Mouse (Mus musculus) thymus, adult 2 months (tissue): ENCODE results near the gene Tshz2. TPM values are rescaled to one million over a fixed set of nuclear protein-coding genes. Genes with fewer than 3 reads are reported as not detected.

ENCODE experiments used
- DNase-seq: peaks from one replicate; pipeline ENCODE4 v3.0.0; 2021
- H3K27ac ChIP-seq: fragments of 200-500 bp; 2 replicates; pipeline ENCODE4 v1.5.1; 2012; ENCODE audit warnings: low read length, control low read depth; ENCODE audit not compliant: control insufficient read depth, insufficient read depth
- H3K27me3 ChIP-seq: fragments of 200-500 bp; 2 replicates; pipeline ENCODE4 v1.6.1; 2012; ENCODE audit warnings: mild to moderate bottlenecking, low read length, moderate library complexity, mixed read lengths; ENCODE audit not compliant: control insufficient read depth, insufficient read depth
- H3K36me3 ChIP-seq: fragments of 200-500 bp; 2 replicates; pipeline ENCODE4 v1.6.1; 2012; ENCODE audit warnings: mild to moderate bottlenecking, low read length, moderate library complexity; ENCODE audit not compliant: control insufficient read depth, insufficient read depth
- H3K4me1 ChIP-seq: fragments of 200-500 bp; replicated peaks from 2 replicates; pipeline ENCODE4 v1.6.1; 2012; ENCODE audit warnings: low read length; ENCODE audit not compliant: control insufficient read depth, insufficient read depth
- H3K4me3 ChIP-seq: fragments of 200-500 bp; 2 replicates; pipeline ENCODE4 v1.5.1; 2012; ENCODE audit warnings: mild to moderate bottlenecking, low read length, control low read depth, moderate library complexity; ENCODE audit not compliant: control insufficient read depth, insufficient read depth
- CTCF ChIP-seq: fragments of 200-500 bp; IDR thresholded peaks from 2 replicates; pipeline ENCODE4 v1.5.1; 2012; ENCODE audit warnings: mild to moderate bottlenecking, control low read depth, low read length, moderate library complexity, borderline replicate concordance; ENCODE audit not compliant: control insufficient read depth, poor library complexity, insufficient read depth; ENCODE audit errors: extremely low read depth
- POLR2A ChIP-seq: fragments of 200-500 bp; IDR thresholded peaks from 2 replicates; pipeline ENCODE4 v1.6.1; 2012; ENCODE audit warnings: mild to moderate bottlenecking, low read length, control low read depth, moderate library complexity; ENCODE audit not compliant: control insufficient read depth, poor library complexity, insufficient read depth; ENCODE audit errors: extremely low read depth
- WGBS: fragments of 180-500 bp; shearing (Covaris S2); methylation state at CpG from one replicate; pipeline ENCODE4 v1.1.7; 2018; 5-methylcytosine and 5-hydroxymethylcytosine counted together
- polyA plus RNA-seq: library from polyadenylated mRNA; depleted of rRNA; stranded (reverse); fragments of >200 nt; gene quantifications from 2 replicates; pipeline ENCODE4 v1.2.3, GENCODE M21; 2012

The Tshz2 gene
- polyA plus RNA-seq, 1 experiment: 2.5 TPM

GRCm38 (mm10) chr2:169723645-169724462 is 91.0 kb downstream of the Tshz2 start:
- Histone ChIP-seq H3K27me3 (no peaks in the 10 kb centered on the region), H3K27ac (no peak overlapping the region), H3K36me3 (no peaks in the 10 kb centered on the region), H3K4me3 (no peak overlapping the region), H3K4me1 (0 out of 2 replicates have a peak, but pooled peaks cover 4% of the 10 kb centered on the region)
- 65% methylated on average over 24 of the region's 24 CpGs for WGBS
- DNase-seq: no peak
- no peak for TF ChIP-seq POLR2A
- TF ChIP-seq CTCF: no peak

- Histone ChIP-seq H3K27me3 (no peaks in the 10 kb centered on the region), H3K27ac (no peak overlapping the region), H3K4me3 (no peak overlapping the region), H3K4me1 (0 out of 2 replicates have a peak, but pooled peaks cover 4% of the 10 kb centered on the region), H3K36me3 (no peaks in the 10 kb centered on the region)
- no peak for DNase-seq
- TF ChIP-seq CTCF (no peak), POLR2A (no peak)
- 92% methylated on average over 16 of the region's 16 CpGs for WGBS
These were observed 96.0 kb downstream of the Tshz2 start for GRCm38 (mm10) chr2:169728651-169729280.

- Histone ChIP-seq H3K4me1 (no peaks in the 10 kb centered on the region; the same call in 1 of the 2 replicates), H3K4me3 (no peak overlapping the region), H3K27me3 (no peaks in the 10 kb centered on the region), H3K27ac (no peak overlapping the region), H3K36me3 (no peaks in the 10 kb centered on the region)
- DNase-seq: no peak
- TF ChIP-seq CTCF (no peak), POLR2A (no peak)
- 93% methylated on average over 7 of the region's 7 CpGs for WGBS
These were observed 97.8 kb downstream of the Tshz2 start for GRCm38 (mm10) chr2:169730551-169730996.

- H3K4me3 ChIP-seq: no peak overlapping the region
These were observed 101.2 kb downstream of the Tshz2 start for GRCm38 (mm10) chr2:169734053-169734452.

GRCm38 (mm10) chr2:169735475-169736406 is 102.9 kb downstream of the Tshz2 start:
- 69% methylated on average over 26 of the region's 26 CpGs for WGBS
- Histone ChIP-seq H3K27me3 (no peaks in the 10 kb centered on the region), H3K27ac (no peak overlapping the region), H3K4me3 (no peak overlapping the region), H3K36me3 (no peaks in the 10 kb centered on the region), H3K4me1 (no peaks in the 10 kb centered on the region; the same call in 1 of the 2 replicates)
- no peak for TF ChIP-seq CTCF
- no peak for TF ChIP-seq POLR2A
- no peak for DNase-seq

More at GRCm38 (mm10) chr2:169734053-169734452, 101.2 kb downstream of the Tshz2 start:
- TF ChIP-seq POLR2A: no peak
- no peak for TF ChIP-seq CTCF
- H3K36me3 ChIP-seq: no peaks in the 10 kb centered on the region
- H3K27ac ChIP-seq: no peak overlapping the region
- 90% methylated on average over 7 of the region's 7 CpGs for WGBS
- no peaks in the 10 kb centered on the region; the same call in 1 of the 2 replicates for H3K4me1 ChIP-seq
- no peak for DNase-seq
- no peaks in the 10 kb centered on the region for H3K27me3 ChIP-seq

- Histone ChIP-seq H3K27ac (no peak overlapping the region), H3K27me3 (no peaks in the 10 kb centered on the region), H3K36me3 (no peaks in the 10 kb centered on the region), H3K4me1 (no peaks in the 10 kb centered on the region), H3K4me3 (no peak overlapping the region)
- TF ChIP-seq POLR2A (no peak), CTCF (no peak)
- DNase-seq: no peak
- 96% methylated on average over 10 of the region's 10 CpGs for WGBS
These were observed 108.2 kb downstream of the Tshz2 start for GRCm38 (mm10) chr2:169740996-169741395.
